Mouse (Mus musculus) ES-Bruce4 (cell line): ENCODE measurements around the gene Zfyve19. TPM values are rescaled to one million over a fixed set of nuclear protein-coding genes. Genes with fewer than 3 reads are reported as not detected.

ENCODE experiments used
- H3K27ac ChIP-seq: 2 replicates; pipeline ENCODE4 v1.5.1; 2012; ENCODE audit warnings: low read length, inconsistent platforms; ENCODE audit not compliant: insufficient read depth
- H3K27me3 ChIP-seq: 2 replicates; pipeline ENCODE4 v1.6.1; 2012; ENCODE audit warnings: mild to moderate bottlenecking, low read length, inconsistent platforms; ENCODE audit not compliant: control insufficient read depth, poor library complexity, insufficient read depth, severe bottlenecking
- H3K36me3 ChIP-seq: 2 replicates; pipeline ENCODE4 v1.6.1; 2012; ENCODE audit warnings: inconsistent platforms, mild to moderate bottlenecking, low read length, moderate library complexity; ENCODE audit not compliant: control insufficient read depth, poor library complexity, insufficient read depth, severe bottlenecking
- H3K4me1 ChIP-seq: one replicate; pipeline ENCODE4 v1.8.1; 2011; ENCODE audit warnings: low read length; ENCODE audit not compliant: control insufficient read depth, insufficient read depth
- H3K4me3 ChIP-seq: 2 replicates; pipeline ENCODE4 v1.5.1; 2011; ENCODE audit warnings: low read depth, mild to moderate bottlenecking, low read length
- H3K9ac ChIP-seq: 2 replicates; pipeline ENCODE4 v1.6.1; 2012; ENCODE audit warnings: low read depth, mild to moderate bottlenecking, inconsistent platforms; ENCODE audit not compliant: poor library complexity, severe bottlenecking
- H3K9me3 ChIP-seq: replicated peaks from 2 replicates; pipeline ENCODE4 v1.6.1; 2012; ENCODE audit warnings: mild to moderate bottlenecking, low read length, inconsistent platforms; ENCODE audit not compliant: control insufficient read depth, poor library complexity, insufficient read depth, severe bottlenecking
- CTCF ChIP-seq: IDR thresholded peaks from one replicate; pipeline ENCODE4 v1.8.1; 2011; ENCODE audit warnings: low read depth, low read length
- EP300 ChIP-seq: IDR thresholded peaks from 2 replicates; pipeline ENCODE4 v1.6.1; 2011; ENCODE audit warnings: low read depth, low read length; ENCODE audit not compliant: insufficient read depth
- POLR2A ChIP-seq: IDR thresholded peaks from one replicate; pipeline ENCODE4 v1.8.1; 2011; ENCODE audit warnings: low read length; ENCODE audit not compliant: insufficient read depth
- polyA plus RNA-seq: library from polyadenylated mRNA; stranded (reverse); fragments of >200 nt; gene quantifications from 2 replicates; pipeline ENCODE4 v1.2.4, GENCODE M21; 2011; ENCODE audit warnings: low read depth; ENCODE audit not compliant: missing spikeins, insufficient read depth, insufficient read length

The Zfyve19 gene
- polyA plus RNA-seq, 1 experiment: 11.9 TPM

GRCm38 (mm10) chr2:119202914-119203453 is 5.4 kb upstream of the Zfyve19 start:
- peaks cover 2% of the 10 kb centered on the region for H3K4me1 ChIP-seq
- no peaks in the 10 kb centered on the region for H3K36me3 ChIP-seq
- no peak overlapping the region for H3K9ac ChIP-seq
- no peak for TF ChIP-seq CTCF
- no peak for TF ChIP-seq POLR2A
- TF ChIP-seq EP300: no peak
- H3K27ac ChIP-seq: no peak overlapping the region
- H3K27me3 ChIP-seq: no peaks in the 10 kb centered on the region
- no peak overlapping the region for H3K4me3 ChIP-seq
- H3K9me3 ChIP-seq: no peaks in the 10 kb centered on the region

GRCm38 (mm10) chr2:119203871-119204460 is 4.5 kb upstream of the Zfyve19 start:
- peaks cover 2% of the 10 kb centered on the region for H3K4me1 ChIP-seq
- H3K9me3 ChIP-seq: no peaks in the 10 kb centered on the region
- H3K36me3 ChIP-seq: no peaks in the 10 kb centered on the region
- H3K9ac ChIP-seq: no peak overlapping the region
- no peak overlapping the region for H3K27ac ChIP-seq
- no peaks in the 10 kb centered on the region for H3K27me3 ChIP-seq
- no peak for TF ChIP-seq EP300
- no peak for TF ChIP-seq CTCF
- no peak for TF ChIP-seq POLR2A
- no peak overlapping the region for H3K4me3 ChIP-seq

GRCm38 (mm10) chr2:119207961-119208343 is 465 bp upstream of the Zfyve19 start:
- Histone ChIP-seq H3K4me1 (peaks cover 2% of the 10 kb centered on the region), H3K27ac (peak overlapping the region; percentile 10; the same call in 1 of the 2 replicates), H3K9me3 (no peaks in the 10 kb centered on the region), H3K36me3 (no peaks in the 10 kb centered on the region), H3K4me3 (peak overlapping the region; percentile 90), H3K27me3 (no peaks in the 10 kb centered on the region), H3K9ac (peak overlapping the region; percentile 44)
- TF ChIP-seq EP300: no peak
- TF ChIP-seq CTCF: no peak
- no peak for TF ChIP-seq POLR2A

DNA sequence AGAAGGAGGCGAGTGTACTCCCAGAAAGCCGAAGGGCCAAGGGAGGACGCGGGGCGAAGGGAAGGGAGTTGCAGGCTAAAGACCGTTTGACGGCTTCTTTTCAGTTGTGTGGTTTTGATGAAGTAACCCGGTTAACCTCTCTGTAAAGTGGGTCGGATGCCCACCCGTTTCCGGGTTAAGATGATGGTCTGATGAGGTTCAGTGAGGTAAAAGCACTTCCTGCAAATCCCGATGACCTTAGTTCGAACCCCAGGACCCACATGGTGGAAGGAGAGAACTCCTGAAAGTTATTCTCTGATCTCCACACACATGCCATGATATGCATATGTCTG is 725 bp downstream of the Zfyve19 start:
- Histone ChIP-seq H3K36me3 (no peaks in the 10 kb centered on the region), H3K4me3 (peak overlapping the region; percentile 90), H3K9ac (peak overlapping the region; percentile 25), H3K4me1 (peaks cover 2% of the 10 kb centered on the region), H3K9me3 (no peaks in the 10 kb centered on the region), H3K27me3 (no peaks in the 10 kb centered on the region), H3K27ac (no peak overlapping the region)
- TF ChIP-seq POLR2A (no peak), EP300 (no peak), CTCF (no peak)

DNA sequence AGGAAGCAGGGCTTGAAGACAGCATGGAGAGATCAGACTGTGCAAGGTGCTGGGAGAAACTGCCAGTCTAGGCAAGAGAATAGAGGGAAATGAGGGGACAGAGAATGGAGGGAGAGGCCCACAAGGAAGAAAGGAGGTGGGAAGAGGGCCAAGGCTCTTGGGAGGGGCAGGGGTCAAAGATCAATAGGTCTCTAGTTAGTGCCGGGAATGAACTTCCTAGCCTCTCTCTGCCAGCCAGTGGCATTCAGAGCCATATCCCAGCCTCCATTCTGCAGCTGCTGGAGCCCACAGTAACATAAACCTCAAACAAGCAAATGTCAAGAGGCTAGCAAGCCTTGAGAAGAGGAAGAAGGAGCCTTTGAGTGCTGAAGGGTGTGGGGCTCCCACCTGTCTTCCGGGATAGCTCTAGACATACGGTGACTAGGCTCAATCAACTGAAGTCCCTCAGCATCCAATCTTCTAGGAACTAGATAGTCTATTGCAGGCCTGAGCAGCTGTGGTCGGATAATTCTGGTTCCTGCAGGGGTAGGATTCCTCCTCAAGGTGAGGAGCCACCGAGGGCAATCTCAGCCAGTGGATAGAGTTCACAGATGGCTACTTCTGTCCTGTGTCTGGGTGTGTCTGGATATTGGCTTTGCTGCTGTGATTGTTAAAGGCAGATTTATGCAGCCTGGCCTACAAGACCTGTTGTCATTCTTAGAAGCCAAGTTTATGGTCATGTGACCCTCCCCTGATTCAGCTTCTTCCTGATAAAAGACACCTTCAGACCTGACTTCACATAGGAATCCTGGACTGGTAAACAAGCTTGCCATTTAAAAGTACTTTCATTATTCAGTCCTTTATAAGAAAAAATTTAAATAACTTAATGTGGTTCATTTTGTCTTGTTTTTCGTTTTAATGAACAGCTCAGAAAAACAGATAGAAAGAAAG is 21.6 kb downstream of the Zfyve19 start, which contains the start of gene Ppp1r14d:
TSS of gene Ppp1r14d (minus strand) at position 132 of the 930 bp plus-strand sequence.
- Histone ChIP-seq H3K4me3 (no peak within 1 kb of the TSS), H3K9ac (no peak within 1 kb of the TSS), H3K27ac (no peak within 1 kb of the TSS), H3K4me1 (no peaks in the 10 kb centered on the region), H3K36me3 (no peaks in the 10 kb centered on the region), H3K27me3 (no peaks in the 10 kb centered on the region), H3K9me3 (no peaks in the 10 kb centered on the region)
- no peak for TF ChIP-seq POLR2A
- TF ChIP-seq CTCF: no peak
- TF ChIP-seq EP300: 0 out of 2 replicates have a peak, but pooled peaks have one; percentile 25
